Mouse (Mus musculus) myocyte (in vitro differentiated cells): ENCODE data around the gene Cdk2ap2.

Experiments
- MAX ChIP-seq: IDR thresholded peaks from one replicate; pipeline ENCODE4 v1.6.1; 2011; ENCODE audit warnings: low read depth, mild to moderate bottlenecking, control low read depth
- POLR2A ChIP-seq: IDR thresholded peaks from one replicate; pipeline ENCODE4 v1.6.1; 2011; ENCODE audit warnings: low read depth, mild to moderate bottlenecking, control low read depth, moderate library complexity; ENCODE audit not compliant: insufficient read length
- SRF ChIP-seq: IDR thresholded peaks from one replicate; pipeline ENCODE4 v1.6.1; 2011; ENCODE audit warnings: low read depth; ENCODE audit not compliant: control insufficient read depth, insufficient read length

DNA sequence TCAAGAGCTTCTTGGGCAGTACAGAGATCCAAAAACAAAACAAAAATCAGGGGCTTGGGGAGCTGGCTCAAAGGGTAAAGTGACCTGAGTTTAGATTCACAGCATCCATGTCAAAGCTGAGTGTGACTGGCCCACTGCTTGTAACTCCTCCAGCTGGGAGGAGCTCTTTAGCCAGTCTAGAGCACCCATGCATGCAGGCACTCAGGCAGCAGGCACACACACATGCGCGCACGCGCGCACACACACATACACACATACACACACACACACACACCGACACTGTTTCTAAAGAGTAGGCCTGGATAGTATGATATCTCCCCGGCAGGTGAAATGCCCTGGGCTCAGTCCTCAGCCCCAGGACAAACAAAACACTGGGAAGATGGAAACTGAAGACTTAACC is 20.0 kb downstream of the Cdk2ap2 start:
- TF ChIP-seq SRF (no peak), MAX (no peak), POLR2A (no peak)
